Mouse (Mus musculus): Measurements from ENCODE around the gene Sf3b3. TPM values are rescaled to one million over a fixed set of nuclear protein-coding genes. Genes with fewer than 3 reads are reported as not detected.
"Not testable (repeated sequence)": the region's sequence is repeated elsewhere in the genome, so short reads cannot be mapped to it uniquely, and the experiment has no call there.

The Sf3b3 gene
- total and polyA plus RNA-seq, 3 experiments = 167 to 224 (median 170) TPM

- TF ChIP-seq POLR2AphosphoS2 (IDR thresholded peaks at IDR 0.05; ENCODE audit: low read length) (no peak), USF1 (IDR thresholded peaks at IDR 0.05; ENCODE audit: low read depth, low read length) (no peak), ZMIZ1 (IDR thresholded peaks at IDR 0.05; ENCODE audit: low read depth, low read length) (no peak), SIN3A (IDR thresholded peaks at IDR 0.05; ENCODE audit: low read length) (no peak), MYC (IDR thresholded peaks at IDR 0.05; ENCODE audit: low read depth, low read length) (no peak), MAZ (IDR thresholded peaks at IDR 0.05; ENCODE audit: low read depth, low read length) (no peak), ELF1 (IDR thresholded peaks at IDR 0.05; ENCODE audit: low read depth, low read length) (no peak), RAD21 (IDR thresholded peaks at IDR 0.05; ENCODE audit: low read depth, low read length) (no peak), USF2 (IDR thresholded peaks at IDR 0.05; ENCODE audit: borderline replicate concordance in 1 of 2, insufficient read depth in 1 of 2, low read depth in 1 of 2, low read length in 2 of 2) (no peak), CHD2 (IDR thresholded peaks at IDR 0.05; ENCODE audit: low read length) (no peak), POLR2A (IDR thresholded peaks at IDR 0.05; ENCODE audit: control insufficient read depth in 1 of 2, insufficient read depth in 1 of 2, low read depth in 1 of 2, low read length in 2 of 2, poor library complexity in 1 of 2) (no peak), ZNF384 (IDR thresholded peaks at IDR 0.05; ENCODE audit: low read depth, low read length) (no peak), BHLHE40 (IDR thresholded peaks at IDR 0.05; ENCODE audit: borderline replicate concordance, low read depth, low read length) (no peak), MEF2A (IDR thresholded peaks at IDR 0.05; ENCODE audit: extremely low read depth, insufficient replicate concordance, low read depth, low read length, poor library complexity, severe bottlenecking) (no peak), KAT2A (conservative IDR thresholded peaks at IDR 0.05; ENCODE audit: low read depth, low read length) (no peak), RCOR1 (IDR thresholded peaks at IDR 0.05; ENCODE audit: low read depth, low read length) (no peak)
- Histone ChIP-seq H3K27ac (ENCODE audit: control insufficient read depth, low read depth, low read length) (no peak overlapping the region), H3K79me2 (ENCODE audit: control insufficient read depth, insufficient read depth, low read length, poor library complexity) (no peaks in the 10 kb centered on the region), H3K9me3 (replicated peaks; ENCODE audit: insufficient read depth, low read length) (no peaks in the 10 kb centered on the region), H3K27me3 (ENCODE audit: control insufficient read depth in 1 of 2, insufficient read depth in 2 of 2, low read length in 2 of 2) (no peaks in the 10 kb centered on the region), H3K9ac (ENCODE audit: control insufficient read depth, low read depth, low read length, poor library complexity, severe bottlenecking) (no peak overlapping the region), H3K4me1 (ENCODE audit: control insufficient read depth in 1 of 2, insufficient read depth in 2 of 2, low read length in 2 of 2) (peaks cover 0 to 11% of the 10 kb centered on the region in 2 experiments; a peak in 2 of 4 replicates), H3K36me3 (ENCODE audit: control insufficient read depth in 1 of 2, insufficient read depth in 2 of 2, low read length in 2 of 2) (no peaks in the 10 kb centered on the region; a peak in 2 of 4 replicates), H3K4me3 (ENCODE audit: control insufficient read depth in 1 of 2, insufficient read depth in 1 of 2, low read depth in 2 of 2, low read length in 2 of 2) (no peak overlapping the region)
- DNase-seq (ENCODE audit: low read depth, low spot score) = no peak
These were observed 59.7 kb downstream of the Sf3b3 start for GRCm38 (mm10) chr8:110786934-110787333.

DNA sequence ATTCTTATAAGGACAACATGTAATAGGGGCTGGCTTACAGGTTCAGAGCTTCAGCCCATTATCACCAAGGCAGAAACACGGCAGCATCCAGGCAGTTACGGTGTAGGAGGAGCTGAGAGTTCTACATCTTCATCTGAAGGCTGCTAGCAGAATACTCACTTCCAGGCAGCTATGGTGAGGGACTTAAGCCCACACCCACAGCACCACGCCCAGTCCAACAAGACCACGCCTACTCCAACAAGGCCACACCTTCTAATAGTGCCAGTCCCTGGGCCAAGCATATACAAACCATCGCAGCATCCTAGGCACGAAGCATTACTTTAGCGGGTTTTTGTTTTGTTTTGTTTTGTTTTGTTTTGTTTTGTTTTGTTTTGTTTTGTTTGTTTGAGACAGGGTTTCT lies 60.1 kb downstream of the Sf3b3 start:
- H3K4me3 ChIP-seq (ENCODE audit: control insufficient read depth in 1 of 2, insufficient read depth in 1 of 2, low read depth in 2 of 2, low read length in 2 of 2); H3K27me3 ChIP-seq (ENCODE audit: control insufficient read depth in 1 of 2, insufficient read depth in 2 of 2, low read length in 2 of 2); H3K9me3 ChIP-seq (replicated peaks; ENCODE audit: insufficient read depth, low read length); H3K79me2 ChIP-seq (ENCODE audit: control insufficient read depth, insufficient read depth, low read length, poor library complexity); H3K27ac ChIP-seq (ENCODE audit: control insufficient read depth, low read depth, low read length); H3K36me3 ChIP-seq (ENCODE audit: control insufficient read depth in 1 of 2, insufficient read depth in 2 of 2, low read length in 2 of 2); H3K9ac ChIP-seq (ENCODE audit: control insufficient read depth, low read depth, low read length, poor library complexity, severe bottlenecking): not testable (repeated sequence)
- H3K4me1 ChIP-seq (ENCODE audit: control insufficient read depth in 1 of 2, insufficient read depth in 2 of 2, low read length in 2 of 2) = peaks cover 0 to 11% of the 10 kb centered on the region in 2 experiments; a peak in 2 of 4 replicates
- DNase-seq (ENCODE audit: low read depth, low spot score) = peak; percentile 45
